Mouse (Mus musculus): Measurements from ENCODE around the gene Cadps2. TPM values are rescaled to one million over a fixed set of nuclear protein-coding genes. Genes with fewer than 3 reads are reported as not detected.

Cadps2 gene
- total RNA-seq, 2 experiments from 2014 or later: 1.9 to 2.1 TPM

GRCm38 (mm10) chr6:23250288-23250955, 588.8 kb downstream of the Cadps2 start:
- no peak for DNase-seq

- DNase-seq: no peak
Measured at GRCm38 (mm10) chr6:23249616-23250287, 589.5 kb downstream of the Cadps2 start.

GRCm38 (mm10) chr6:23249053-23249401, 590.2 kb downstream of the Cadps2 start:
- no peak for DNase-seq

- DNase-seq: no peak
Measured at GRCm38 (mm10) chr6:23248313-23249052, 590.7 kb downstream of the Cadps2 start, which contains the start of gene Fezf1. Gene Fezf1, minus strand, starts transcription at chr6:23248362.

GRCm38 (mm10) chr6:23247512-23248312, 591.5 kb downstream of the Cadps2 start:
- no peak for DNase-seq

- DNase-seq: no peak
Measured at GRCm38 (mm10) chr6:23246790-23247511, 592.3 kb downstream of the Cadps2 start.

- no peak for DNase-seq
Measured at GRCm38 (mm10) chr6:23246061-23246789, 593.0 kb downstream of the Cadps2 start.

GRCm38 (mm10) chr6:23245545-23246011, 593.6 kb downstream of the Cadps2 start:
- DNase-seq: no peak

- DNase-seq: no peak
Measured at GRCm38 (mm10) chr6:23245121-23245520, 594.1 kb downstream of the Cadps2 start.

- no peak for DNase-seq
Measured at GRCm38 (mm10) chr6:23243821-23244760, 595.1 kb downstream of the Cadps2 start.

Other genes starting within 250 kb of the Cadps2 start
- not detected for gene Rnf133, start 189.1 kb downstream of the Cadps2 start, total RNA-seq (2021)
- gene Rnf148, start 184.3 kb downstream of the Cadps2 start, total RNA-seq (2021): not detected
- gene Tas2r118, start 130.6 kb upstream of the Cadps2 start, total RNA-seq (2021): not detected